Mouse (Mus musculus) intestine, postnatal 0 days (tissue): ENCODE data around the gene Dnajc4. TPM values are rescaled to one million over a fixed set of nuclear protein-coding genes. Genes with fewer than 3 reads are reported as not detected.

ENCODE experiments used
- ATAC-seq: fragments of 200-750 bp; cut with Nextera tagmentation; 2 replicates; pipeline ENCODE4 v1.8.0; 2017; ENCODE audit warnings: mild to moderate bottlenecking, moderate TSS enrichment, moderate library complexity
- H3K27ac ChIP-seq: fragments of 300-500 bp; sonication (generic); 2 replicates; pipeline ENCODE4 v1.5.1; 2014; ENCODE audit warnings: mild to moderate bottlenecking, low read depth, low read length, moderate library complexity
- H3K27me3 ChIP-seq: fragments of 300-500 bp; sonication (generic); replicated peaks from 2 replicates; pipeline ENCODE4 v1.6.1; 2014; ENCODE audit warnings: low read length, mixed read lengths; ENCODE audit not compliant: control insufficient read depth, insufficient read depth
- H3K36me3 ChIP-seq: fragments of 300-500 bp; sonication (generic); 2 replicates; pipeline ENCODE4 v1.6.1; 2014; ENCODE audit warnings: mild to moderate bottlenecking, moderate library complexity; ENCODE audit not compliant: control insufficient read depth, insufficient read depth
- H3K4me1 ChIP-seq: fragments of 300-500 bp; sonication (generic); replicated peaks from 2 replicates; pipeline ENCODE4 v1.6.1; 2014; ENCODE audit warnings: antibody characterized with exemption, low read length, mixed read lengths; ENCODE audit not compliant: control insufficient read depth, insufficient read depth
- H3K4me2 ChIP-seq: fragments of 300-500 bp; sonication (generic); replicated peaks from 2 replicates; pipeline ENCODE4 v1.6.1; 2014; ENCODE audit warnings: low read depth, mild to moderate bottlenecking, moderate library complexity
- H3K4me3 ChIP-seq: fragments of 300-500 bp; sonication (generic); 2 replicates; pipeline ENCODE4 v1.5.1; 2014; ENCODE audit warnings: low read depth, low read length
- H3K9ac ChIP-seq: fragments of 300-500 bp; sonication (generic); 2 replicates; pipeline ENCODE4 v1.6.1; 2014; ENCODE audit warnings: mild to moderate bottlenecking, low read depth, low read length
- H3K9me3 ChIP-seq: fragments of 300-500 bp; sonication (generic); 2 replicates; pipeline ENCODE4 v1.6.1; 2016; ENCODE audit warnings: mixed run types; ENCODE audit not compliant: control insufficient read depth
- CTCF ChIP-seq: sonication (generic); IDR thresholded peaks from 2 replicates; pipeline ENCODE4 v1.5.1; 2016; ENCODE audit warnings: low read depth, mild to moderate bottlenecking, control low read depth, antibody characterized with exemption, moderate library complexity
- WGBS: fragments of 180-500 bp; shearing (Covaris S2); extraction: QIAGEN DNeasy Blood & Tissue Kit; methylation state at CpG from one replicate; pipeline ENCODE4 v1.1.7; 2014; 5-methylcytosine and 5-hydroxymethylcytosine counted together
- polyA plus RNA-seq: library from polyadenylated mRNA; unstranded; fragments of >200 nt; fragmentation: Nextera tagmentation; extraction: Ambion mirVana; gene quantifications from 2 replicates; pipeline ENCODE4 v1.2.1, GENCODE M21; 2015

The Dnajc4 gene
- polyA plus RNA-seq, 1 experiment from 2014 or later: 32.3 TPM

DNA sequence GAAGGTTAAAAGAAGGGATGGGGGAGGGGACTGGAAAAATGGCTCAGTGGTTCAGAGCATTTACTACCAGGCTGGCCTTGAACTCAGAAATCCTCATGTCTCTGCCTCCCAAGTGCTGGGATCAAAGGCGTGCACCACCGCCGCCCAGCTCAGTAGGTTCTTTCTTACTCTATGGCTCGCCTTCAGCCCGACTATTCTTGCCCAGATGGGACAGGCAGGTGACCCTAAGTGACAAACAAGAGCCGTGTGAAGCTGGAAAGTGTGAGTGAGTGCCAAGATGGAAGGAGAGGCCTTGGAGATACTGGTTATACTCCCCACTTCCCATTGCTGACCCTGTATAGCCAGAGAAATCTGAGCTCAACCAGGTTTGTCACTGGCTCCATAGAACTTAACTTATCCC is 48.7 kb downstream of the Dnajc4 start:
- H3K27ac ChIP-seq: no peak overlapping the region
- peaks cover 3% of the 10 kb centered on the region; the same call in 1 of the 2 replicates for H3K36me3 ChIP-seq
- no peak overlapping the region for H3K4me3 ChIP-seq
- ATAC-seq: no peak
- WGBS: 90% methylated on average over 6 of the region's 6 CpGs
- no peaks in the 10 kb centered on the region for H3K27me3 ChIP-seq
- H3K4me2 ChIP-seq: no peak overlapping the region
- no peak for TF ChIP-seq CTCF
- H3K4me1 ChIP-seq: no peaks in the 10 kb centered on the region
- H3K9me3 ChIP-seq: no peaks in the 10 kb centered on the region
- no peak overlapping the region for H3K9ac ChIP-seq

DNA sequence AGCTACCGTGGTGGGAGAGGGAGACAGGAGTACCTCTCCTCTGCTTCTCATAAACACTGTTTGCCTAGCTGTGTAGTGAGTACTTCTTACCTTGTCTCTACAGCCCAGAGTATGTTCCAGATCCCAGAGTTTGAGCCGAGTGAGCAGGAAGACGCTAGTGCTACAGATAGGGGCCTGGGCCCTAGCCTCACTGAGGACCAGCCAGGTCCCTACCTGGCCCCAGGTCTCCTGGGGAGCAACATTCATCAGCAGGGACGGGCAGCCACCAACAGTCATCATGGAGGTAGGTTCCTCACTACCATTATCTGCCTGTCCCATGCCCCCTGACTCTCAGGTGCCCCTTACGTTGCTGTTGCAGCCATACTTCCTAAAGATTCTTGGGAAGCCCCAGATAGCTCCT is 49.6 kb downstream of the Dnajc4 start:
- Histone ChIP-seq H3K36me3 (peaks cover 3% of the 10 kb centered on the region; the same call in 1 of the 2 replicates), H3K27ac (peak overlapping the region; percentile 60; the same call in 1 of the 2 replicates), H3K4me2 (peak overlapping the region; percentile 96), H3K4me3 (peak overlapping the region; percentile 94), H3K27me3 (no peaks in the 10 kb centered on the region), H3K9ac (peak overlapping the region; percentile 57), H3K9me3 (no peaks in the 10 kb centered on the region), H3K4me1 (no peaks in the 10 kb centered on the region)
- no peak for TF ChIP-seq CTCF
- no peak for ATAC-seq
- 32% methylated on average over 5 of the region's 5 CpGs for WGBS

DNA sequence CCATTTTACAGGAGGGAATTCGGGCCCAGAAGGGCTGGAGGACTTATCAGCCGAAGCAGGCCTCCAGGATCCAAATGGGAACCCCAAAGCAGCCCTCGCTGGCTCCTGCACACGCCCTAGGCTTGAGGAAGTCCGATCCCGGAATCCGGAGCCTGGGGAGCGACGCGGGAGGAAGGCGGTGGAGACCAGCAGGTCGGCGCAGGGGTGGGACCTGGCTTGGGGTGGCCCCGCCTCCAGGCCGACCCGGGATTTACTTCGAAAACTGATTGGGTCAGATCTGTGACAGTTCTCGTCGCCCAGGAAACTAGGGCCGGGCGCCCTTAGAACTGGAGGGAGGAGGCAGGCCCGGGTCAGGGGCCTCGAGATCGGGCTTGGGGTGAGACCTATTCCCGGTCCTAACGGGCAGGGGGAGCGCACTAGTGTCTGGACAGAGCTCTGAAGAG is 50.1 kb downstream of the Dnajc4 start, which contains the start of gene Gpr137:
Gpr137 (minus strand) TSS at position 232 of the 443 bp plus-strand sequence.
- Histone ChIP-seq H3K9ac (peak within 1 kb of the TSS; percentile 57), H3K36me3 (peaks cover 3% of the 10 kb centered on the region; the same call in 1 of the 2 replicates), H3K4me1 (no peaks in the 10 kb centered on the region), H3K9me3 (no peaks in the 10 kb centered on the region), H3K27ac (peak within 1 kb of the TSS; percentile 96), H3K27me3 (no peaks in the 10 kb centered on the region), H3K4me2 (peak within 1 kb of the TSS; percentile 96), H3K4me3 (peak within 1 kb of the TSS; percentile 94)
- ATAC-seq: peak; percentile 85
- WGBS: under 1% methylated on average over 27 of the region's 27 CpGs
- TF ChIP-seq CTCF: peak; percentile 30; the same call in 1 of the 2 replicates

DNA sequence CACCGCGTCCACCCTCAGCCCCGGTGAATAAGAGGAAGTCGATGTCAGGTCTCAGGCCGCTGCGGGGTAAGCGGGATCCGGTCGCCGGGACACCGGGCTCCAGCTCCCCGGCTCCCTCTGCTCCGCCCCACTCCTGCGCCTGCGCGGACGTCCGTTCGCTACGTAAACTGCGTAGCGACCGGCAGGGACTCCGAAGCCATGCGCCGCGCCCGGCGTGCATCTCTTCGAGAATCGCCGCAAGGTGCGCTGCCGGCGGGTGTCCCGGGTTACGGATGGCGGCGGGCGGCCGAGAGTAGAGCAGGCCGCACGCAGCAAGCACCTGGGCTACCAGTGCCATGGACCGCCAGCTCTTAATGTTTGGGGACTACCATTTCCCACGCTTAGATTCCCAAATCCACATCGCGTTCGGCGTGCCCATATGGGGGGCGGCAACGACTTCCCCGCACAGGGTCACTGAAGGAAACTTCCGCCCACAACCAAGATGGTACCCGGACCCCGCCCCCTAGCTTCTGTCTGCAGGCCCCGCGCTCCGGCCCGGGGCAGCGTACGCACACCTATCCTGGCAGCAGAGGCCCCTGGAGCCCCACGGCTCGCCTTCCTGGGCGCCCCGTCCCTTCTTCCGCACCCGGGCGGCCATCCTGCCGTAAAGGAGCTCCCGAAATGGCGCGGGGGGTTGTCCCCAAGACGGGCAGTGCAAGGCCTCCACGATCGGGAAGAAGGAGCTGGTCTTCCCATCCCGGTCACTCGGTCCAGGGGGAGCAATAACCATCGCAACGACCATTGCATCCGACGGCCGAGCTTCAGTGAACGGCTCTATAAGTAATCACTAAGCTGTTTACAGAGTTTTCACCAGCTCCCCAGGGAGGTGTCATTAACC is 50.8 kb downstream of the Dnajc4 start, which contains the start of gene Bad:
Bad (plus strand) TSS at position 490 of the 877 bp plus-strand sequence.
- peak; percentile 82 for ATAC-seq
- H3K9me3 ChIP-seq: no peaks in the 10 kb centered on the region
- H3K27ac ChIP-seq: peak within 1 kb of the TSS; percentile 96
- no peaks in the 10 kb centered on the region for H3K4me1 ChIP-seq
- H3K9ac ChIP-seq: peak within 1 kb of the TSS; percentile 57
- peak; percentile 38 for TF ChIP-seq CTCF
- peak within 1 kb of the TSS; percentile 94 for H3K4me3 ChIP-seq
- H3K36me3 ChIP-seq: peaks cover 3% of the 10 kb centered on the region; the same call in 1 of the 2 replicates
- under 1% methylated on average over 83 of the region's 83 CpGs for WGBS
- peak within 1 kb of the TSS; percentile 96 for H3K4me2 ChIP-seq
- H3K27me3 ChIP-seq: no peaks in the 10 kb centered on the region

DNA sequence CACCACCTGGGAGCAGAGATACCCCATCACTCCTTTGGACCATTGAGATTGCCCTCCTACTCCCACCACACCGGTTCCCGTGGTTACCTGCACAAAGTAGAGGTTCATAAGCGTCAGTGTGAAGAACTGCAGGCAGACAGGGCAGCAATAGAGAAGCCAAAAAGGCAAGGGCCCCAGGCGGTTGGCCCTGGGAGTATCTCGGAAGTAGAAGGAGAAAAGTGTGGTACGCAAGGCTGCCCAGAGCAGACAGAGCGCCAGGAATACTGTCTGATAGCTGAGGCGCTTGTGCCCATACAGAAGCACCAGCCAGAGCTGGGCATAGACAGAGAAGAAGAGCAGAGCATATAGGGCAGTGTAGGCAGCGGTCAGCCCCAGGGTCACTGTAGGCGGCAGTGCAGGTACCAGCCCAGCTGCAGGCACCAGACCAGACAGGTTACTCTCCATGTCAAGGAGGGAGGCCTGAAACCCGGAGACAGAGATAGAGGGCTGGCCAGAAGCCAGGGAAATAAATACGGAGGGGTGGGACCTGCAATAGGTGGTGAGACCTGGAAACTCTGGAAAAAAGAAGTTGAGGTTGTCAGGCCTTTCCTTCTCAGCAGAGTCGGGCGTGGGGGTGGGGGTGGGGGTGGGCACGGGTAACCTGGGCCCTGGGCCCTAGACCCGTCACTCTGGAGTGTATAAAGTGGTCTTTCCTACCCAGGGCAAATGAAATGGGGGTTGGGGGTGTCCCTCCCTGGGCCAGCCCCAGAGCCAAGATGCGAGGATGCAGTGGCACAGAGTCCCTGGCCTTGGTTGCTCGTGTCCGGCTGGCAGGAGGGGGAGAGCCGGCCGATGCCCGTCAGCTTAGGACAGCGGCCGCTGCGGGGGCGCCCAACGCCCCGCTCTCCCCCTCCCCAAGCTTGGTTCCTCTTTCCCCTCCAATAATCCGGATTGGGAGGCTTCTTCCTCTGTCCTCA is 51.7 kb downstream of the Dnajc4 start:
- ATAC-seq: no peak
- Histone ChIP-seq H3K36me3 (peaks cover 3% of the 10 kb centered on the region; the same call in 1 of the 2 replicates), H3K4me2 (peak overlapping the region; percentile 96), H3K9me3 (no peaks in the 10 kb centered on the region), H3K27me3 (peaks cover 6% of the 10 kb centered on the region; the same call in 1 of the 2 replicates), H3K4me3 (peak overlapping the region; percentile 94), H3K9ac (peak overlapping the region; percentile 57), H3K4me1 (no peaks in the 10 kb centered on the region), H3K27ac (0 out of 2 replicates have a peak overlapping the region, but pooled peaks have one; percentile 96)
- WGBS: 19% methylated on average over 28 of the region's 29 CpGs
- TF ChIP-seq CTCF: no peak
